Mouse (Mus musculus) hindbrain, embryonic 12.5 days (tissue): ENCODE data around the gene Vsig8. TPM values are rescaled to one million over a fixed set of nuclear protein-coding genes. Genes with fewer than 3 reads are reported as not detected.
A peak's percentile ranks its signal among the peaks of the same experiment; 100 is the strongest.

Source experiments
- ATAC-seq: fragments of 200-750 bp; cut with Nextera tagmentation; 2 replicates; pipeline ENCODE4 v1.8.0; 2017; ENCODE audit warnings: moderate TSS enrichment; ENCODE audit not compliant: low FRiP score
- H3K27ac ChIP-seq: fragments of 300-500 bp; sonication (generic); 2 replicates; pipeline ENCODE4 v1.5.1; 2016; ENCODE audit warnings: mild to moderate bottlenecking
- H3K27me3 ChIP-seq: fragments of 300-500 bp; sonication (generic); 2 replicates; pipeline ENCODE4 v1.6.1; 2016; ENCODE audit warnings: mild to moderate bottlenecking
- H3K36me3 ChIP-seq: fragments of 300-500 bp; sonication (generic); 2 replicates; pipeline ENCODE4 v1.6.1; 2016; ENCODE audit warnings: mild to moderate bottlenecking
- H3K4me1 ChIP-seq: fragments of 300-500 bp; sonication (generic); 2 replicates; pipeline ENCODE4 v1.6.1; 2016
- H3K4me2 ChIP-seq: fragments of 300-500 bp; sonication (generic); replicated peaks from 2 replicates; pipeline ENCODE4 v1.6.1; 2016; ENCODE audit warnings: mild to moderate bottlenecking
- H3K4me3 ChIP-seq: fragments of 300-500 bp; sonication (generic); 2 replicates; pipeline ENCODE4 v1.5.1; 2016; ENCODE audit warnings: mild to moderate bottlenecking
- H3K9ac ChIP-seq: fragments of 300-500 bp; sonication (generic); 2 replicates; pipeline ENCODE4 v1.6.1; 2016; ENCODE audit warnings: mild to moderate bottlenecking, moderate library complexity
- H3K9me3 ChIP-seq: fragments of 300-500 bp; sonication (generic); replicated peaks from 2 replicates; pipeline ENCODE4 v1.6.1; 2016; ENCODE audit warnings: mild to moderate bottlenecking
- WGBS: fragments of 180-500 bp; shearing (Covaris S2); methylation state at CpG from one replicate; pipeline ENCODE4 v1.1.7; 2016; 5-methylcytosine and 5-hydroxymethylcytosine counted together
- polyA plus RNA-seq: library from polyadenylated mRNA; unstranded; fragments of >200 nt; fragmentation: Nextera tagmentation; extraction: Ambion mirVana; gene quantifications from 2 replicates; pipeline ENCODE4 v1.2.1, GENCODE M21; 2016

Gene Vsig8
- polyA plus RNA-seq, 1 experiment from 2014 or later = 0.41 TPM

DNA sequence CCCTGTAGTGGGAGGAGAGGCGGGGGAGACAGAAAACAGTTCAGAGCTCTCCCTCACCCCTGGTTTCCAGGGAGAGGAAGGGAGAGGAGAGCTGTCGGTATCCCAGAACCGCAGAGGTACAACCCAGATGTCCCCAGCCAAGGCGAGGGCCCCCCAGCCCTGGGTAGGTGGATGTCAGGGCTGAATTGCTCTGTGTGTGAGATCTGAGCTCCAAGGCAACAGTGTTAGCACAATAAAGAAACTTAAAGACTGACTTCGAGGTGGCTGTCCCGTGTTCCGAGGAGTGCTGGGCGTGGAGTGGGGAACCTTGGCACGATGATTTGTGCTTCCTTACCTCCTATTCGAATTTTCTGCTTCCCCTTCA is 7.7 kb downstream of the Vsig8 start:
- H3K9ac ChIP-seq = peak overlapping the region; percentile 76
- no peaks in the 10 kb centered on the region for H3K36me3 ChIP-seq
- peak overlapping the region; percentile 59 for H3K4me3 ChIP-seq
- H3K27me3 ChIP-seq = peaks cover 46% of the 10 kb centered on the region
- H3K9me3 ChIP-seq = no peaks in the 10 kb centered on the region
- peaks cover 12% of the 10 kb centered on the region for H3K4me1 ChIP-seq
- WGBS = 2% methylated on average over 9 of the region's 10 CpGs
- no peak; the same call in 1 of the 2 replicates for ATAC-seq
- H3K4me2 ChIP-seq = peak overlapping the region; percentile 97
- H3K27ac ChIP-seq = no peak overlapping the region

DNA sequence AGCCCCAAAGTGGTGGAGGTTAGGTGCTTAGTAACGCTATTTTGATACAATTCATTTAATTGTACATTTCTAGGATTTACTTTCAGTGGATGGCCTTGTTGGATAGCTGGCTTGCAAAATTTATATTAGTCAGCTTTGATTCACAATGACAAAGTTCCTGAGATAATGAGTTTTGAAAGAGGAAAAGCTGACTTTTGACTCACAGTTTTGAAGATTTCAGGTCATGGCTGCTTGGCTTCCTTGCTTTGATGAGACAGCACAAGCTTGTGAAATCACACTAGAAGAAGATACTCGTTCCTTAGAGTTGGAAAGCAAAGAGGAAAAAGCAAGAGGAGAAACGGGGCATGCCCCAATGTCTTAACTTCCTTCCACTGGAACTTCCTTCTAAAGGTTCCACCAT is 10.4 kb downstream of the Vsig8 start:
- no peak overlapping the region for H3K9ac ChIP-seq
- peaks cover 26% of the 10 kb centered on the region for H3K27me3 ChIP-seq
- peaks cover 12% of the 10 kb centered on the region for H3K4me1 ChIP-seq
- no peak for ATAC-seq
- H3K4me3 ChIP-seq = no peak overlapping the region
- no peaks in the 10 kb centered on the region for H3K9me3 ChIP-seq
- H3K36me3 ChIP-seq = no peaks in the 10 kb centered on the region
- no peak overlapping the region for H3K27ac ChIP-seq
- 72% methylated on average over 3 of the region's 3 CpGs for WGBS
- no peak overlapping the region for H3K4me2 ChIP-seq

- no peak for ATAC-seq
- no peaks in the 10 kb centered on the region for H3K9me3 ChIP-seq
- WGBS = 73% methylated on average over 4 of the region's 4 CpGs
- H3K4me2 ChIP-seq = no peak overlapping the region
- H3K27ac ChIP-seq = no peak overlapping the region
- H3K27me3 ChIP-seq = peaks cover 10% of the 10 kb centered on the region; the same call in 1 of the 2 replicates
- H3K4me3 ChIP-seq = no peak overlapping the region
- no peaks in the 10 kb centered on the region for H3K36me3 ChIP-seq
- H3K9ac ChIP-seq = no peak overlapping the region
- peaks cover 4% of the 10 kb centered on the region; the same call in 1 of the 2 replicates for H3K4me1 ChIP-seq
Measured at GRCm38 (mm10) chr1:172567758-172568157, 12.0 kb downstream of the Vsig8 start.

GRCm38 (mm10) chr1:172580116-172580515 is 24.4 kb downstream of the Vsig8 start:
- H3K9ac ChIP-seq = no peak overlapping the region
- no peak overlapping the region for H3K27ac ChIP-seq
- no peak for ATAC-seq
- H3K4me1 ChIP-seq = no peaks in the 10 kb centered on the region
- H3K4me2 ChIP-seq = no peak overlapping the region
- no peak overlapping the region for H3K4me3 ChIP-seq
- no peaks in the 10 kb centered on the region for H3K9me3 ChIP-seq
- no peaks in the 10 kb centered on the region for H3K27me3 ChIP-seq
- 79% methylated on average over 6 of the region's 6 CpGs for WGBS
- no peaks in the 10 kb centered on the region for H3K36me3 ChIP-seq

DNA sequence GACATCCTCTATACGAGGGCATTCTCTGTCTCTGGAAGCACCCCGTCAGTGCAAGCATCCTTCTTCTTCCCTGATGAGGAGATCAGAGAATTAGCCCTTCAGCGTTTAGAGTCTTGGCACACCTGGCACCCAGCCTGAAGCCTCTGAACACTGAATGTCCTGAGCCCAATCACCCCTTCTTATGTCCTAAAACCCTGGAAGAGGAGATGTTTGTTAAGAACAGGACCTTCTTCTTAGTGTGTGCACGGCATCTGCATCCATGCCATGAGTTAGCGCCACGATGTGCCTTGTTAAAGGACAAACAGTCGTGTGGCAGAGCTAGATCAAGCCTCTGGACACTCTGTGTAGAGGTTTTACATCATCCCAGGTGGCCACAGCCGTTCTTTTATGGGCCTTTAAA is 26.7 kb downstream of the Vsig8 start:
- H3K4me3 ChIP-seq = no peak overlapping the region
- no peaks in the 10 kb centered on the region for H3K36me3 ChIP-seq
- H3K9me3 ChIP-seq = no peaks in the 10 kb centered on the region
- no peak overlapping the region for H3K9ac ChIP-seq
- 87% methylated on average over 8 of the region's 8 CpGs for WGBS
- H3K27ac ChIP-seq = no peak overlapping the region
- H3K4me2 ChIP-seq = no peak overlapping the region
- no peak for ATAC-seq
- 0 out of 2 replicates have a peak, but pooled peaks cover 3% of the 10 kb centered on the region for H3K27me3 ChIP-seq
- peaks cover 9% of the 10 kb centered on the region for H3K4me1 ChIP-seq

DNA sequence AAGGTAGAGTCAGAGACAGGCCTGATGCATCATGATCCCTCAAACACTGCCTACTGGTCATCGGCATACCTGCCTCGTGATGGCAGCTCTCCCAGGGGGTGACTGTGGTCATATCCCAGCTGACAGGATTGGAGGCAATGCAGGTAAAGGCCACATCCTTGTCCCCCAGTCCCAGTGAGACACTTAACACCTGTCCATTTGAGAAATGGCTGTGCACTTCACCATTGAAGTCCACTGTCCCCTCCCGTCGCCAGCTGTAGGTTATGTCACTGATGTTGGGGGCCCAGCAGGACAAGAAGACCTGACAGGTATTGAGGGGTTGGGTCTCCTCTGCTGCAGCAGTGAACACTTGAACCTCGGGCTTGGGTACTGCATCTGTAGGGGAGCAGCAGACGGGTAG is 28.5 kb downstream of the Vsig8 start:
- WGBS = 89% methylated on average over 6 of the region's 6 CpGs
- H3K9me3 ChIP-seq = no peaks in the 10 kb centered on the region
- ATAC-seq = no peak
- H3K4me3 ChIP-seq = no peak overlapping the region
- 0 out of 2 replicates have a peak, but pooled peaks cover 3% of the 10 kb centered on the region for H3K27me3 ChIP-seq
- H3K27ac ChIP-seq = no peak overlapping the region
- no peak overlapping the region for H3K9ac ChIP-seq
- H3K4me2 ChIP-seq = no peak overlapping the region
- H3K4me1 ChIP-seq = peaks cover 9% of the 10 kb centered on the region
- H3K36me3 ChIP-seq = no peaks in the 10 kb centered on the region

GRCm38 (mm10) chr1:172585026-172585425 is 29.3 kb downstream of the Vsig8 start:
- Histone ChIP-seq H3K9ac (no peak overlapping the region), H3K4me2 (no peak overlapping the region), H3K36me3 (no peaks in the 10 kb centered on the region), H3K4me1 (peaks cover 9% of the 10 kb centered on the region), H3K4me3 (no peak overlapping the region), H3K9me3 (no peaks in the 10 kb centered on the region), H3K27ac (no peak overlapping the region), H3K27me3 (0 out of 2 replicates have a peak, but pooled peaks cover 3% of the 10 kb centered on the region)
- ATAC-seq = peak; percentile 48; the same call in 1 of the 2 replicates
- WGBS = 52% methylated on average over 4 of the region's 4 CpGs

DNA sequence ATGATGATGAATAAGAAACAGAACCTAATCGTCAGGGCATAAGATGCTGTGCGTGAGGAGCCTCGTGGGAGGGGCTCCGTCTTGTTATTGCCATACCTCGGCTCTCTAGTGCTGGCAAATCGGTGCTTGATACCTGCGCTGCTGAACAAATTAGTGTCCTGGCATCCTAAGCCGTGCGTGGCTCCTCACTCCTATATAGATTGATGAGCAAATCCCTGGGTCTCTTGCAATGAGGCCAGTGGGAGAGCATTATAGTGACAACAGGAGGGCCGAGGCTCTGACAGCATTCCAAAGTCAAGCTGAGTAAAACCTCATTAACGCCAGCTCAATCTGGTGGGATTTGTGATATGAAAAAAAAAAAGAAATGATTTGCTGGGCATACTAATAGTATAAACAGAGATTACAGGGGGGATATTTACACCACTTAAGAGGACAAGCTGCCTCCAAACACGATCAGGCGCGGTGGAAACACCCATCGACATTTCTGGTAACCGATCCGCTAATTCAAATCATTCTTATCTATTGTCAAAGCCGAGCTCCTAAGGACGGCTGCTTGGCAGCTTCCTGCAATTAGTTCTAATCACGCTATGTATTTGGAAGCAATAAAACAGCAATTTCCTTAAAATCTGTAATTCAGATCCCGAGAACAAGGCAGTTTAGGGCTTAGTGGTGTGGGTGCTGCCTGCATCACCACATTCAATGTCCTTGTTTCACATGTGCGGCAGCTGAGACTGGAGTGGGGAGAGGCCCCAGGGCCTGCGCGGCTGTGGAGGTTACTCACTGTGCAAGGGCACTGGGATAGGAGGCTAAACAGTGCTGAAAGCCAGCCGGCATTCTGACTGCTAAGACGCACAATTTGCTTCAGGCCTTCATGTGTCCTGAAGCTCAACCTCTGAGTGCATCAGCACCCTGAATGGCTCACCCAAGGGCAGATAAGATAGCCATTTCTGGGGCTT is 30.2 kb downstream of the Vsig8 start:
- ATAC-seq = peak; percentile 60
- Histone ChIP-seq H3K36me3 (no peaks in the 10 kb centered on the region), H3K9me3 (no peaks in the 10 kb centered on the region), H3K27me3 (0 out of 2 replicates have a peak, but pooled peaks cover 3% of the 10 kb centered on the region), H3K9ac (no peak overlapping the region; the same call in 1 of the 2 replicates), H3K27ac (peak overlapping the region; percentile 23), H3K4me3 (no peak overlapping the region), H3K4me1 (peaks cover 9% of the 10 kb centered on the region), H3K4me2 (no peak overlapping the region)
- WGBS = 33% methylated on average over 26 of the region's 26 CpGs

DNA sequence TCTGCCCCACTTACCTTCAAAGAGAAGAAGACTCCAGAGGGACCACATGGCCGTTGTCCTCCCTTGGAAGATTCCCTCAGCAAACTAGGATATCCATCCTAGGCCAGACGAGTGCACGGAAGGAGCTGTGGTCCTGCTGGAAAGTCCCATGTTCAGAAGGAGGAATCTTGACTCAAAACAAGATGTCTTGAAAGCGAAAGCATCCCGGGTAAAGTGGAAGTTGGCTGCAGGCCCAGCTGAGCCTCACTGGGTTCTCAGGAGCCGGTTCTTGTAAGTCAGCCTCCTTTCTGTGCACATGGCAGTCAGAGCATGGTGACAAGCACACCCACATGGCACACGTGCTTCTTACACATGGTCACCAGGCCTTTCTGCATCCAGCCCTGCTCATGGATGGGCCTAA is 34.6 kb downstream of the Vsig8 start, which contains the start of gene Slamf8:
Gene Slamf8 (minus strand): TSS at position 184 of the 400 bp plus-strand sequence.
- ATAC-seq = no peak
- Histone ChIP-seq H3K9ac (no peak within 1 kb of the TSS), H3K4me3 (no peak within 1 kb of the TSS), H3K4me2 (no peak within 1 kb of the TSS), H3K27me3 (0 out of 2 replicates have a peak, but pooled peaks cover 3% of the 10 kb centered on the region), H3K27ac (no peak within 1 kb of the TSS), H3K9me3 (no peaks in the 10 kb centered on the region), H3K36me3 (no peaks in the 10 kb centered on the region), H3K4me1 (peaks cover 9% of the 10 kb centered on the region)
- 85% methylated on average over 7 of the region's 7 CpGs for WGBS

GRCm38 (mm10) chr1:172593321-172593720 is 37.6 kb downstream of the Vsig8 start:
- Histone ChIP-seq H3K27me3 (0 out of 2 replicates have a peak, but pooled peaks cover 3% of the 10 kb centered on the region), H3K36me3 (no peaks in the 10 kb centered on the region), H3K4me2 (no peak overlapping the region), H3K27ac (no peak overlapping the region), H3K4me1 (no peaks in the 10 kb centered on the region), H3K4me3 (no peak overlapping the region), H3K9ac (no peak overlapping the region), H3K9me3 (no peaks in the 10 kb centered on the region)
- no peak for ATAC-seq
- 75% methylated on average over 3 of the region's 3 CpGs for WGBS

DNA sequence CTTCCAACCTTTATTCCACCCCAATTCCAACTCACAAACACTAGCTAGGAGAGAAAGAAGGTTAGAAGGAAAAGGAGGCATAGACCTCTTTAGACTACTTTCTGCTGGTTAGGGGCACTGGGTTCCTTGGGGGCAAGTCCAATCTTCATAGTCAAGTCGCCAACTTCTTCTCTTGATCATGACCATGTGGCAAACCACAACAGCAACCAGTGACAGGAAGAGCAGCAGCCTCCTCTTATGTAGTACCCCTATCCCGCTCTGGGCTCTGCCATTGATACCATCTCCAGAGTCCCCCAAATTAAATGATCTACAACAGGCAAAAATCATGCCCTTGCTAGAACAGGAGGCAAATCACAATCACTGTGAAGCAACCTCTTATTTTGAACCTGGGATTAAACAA is 38.2 kb downstream of the Vsig8 start:
- Histone ChIP-seq H3K36me3 (no peaks in the 10 kb centered on the region), H3K27ac (no peak overlapping the region), H3K27me3 (0 out of 2 replicates have a peak, but pooled peaks cover 7% of the 10 kb centered on the region), H3K9me3 (no peaks in the 10 kb centered on the region), H3K4me2 (no peak overlapping the region), H3K4me1 (no peaks in the 10 kb centered on the region), H3K4me3 (no peak overlapping the region), H3K9ac (no peak overlapping the region)
- ATAC-seq = no peak
- 83% methylated on average over 2 of the region's 2 CpGs for WGBS

DNA sequence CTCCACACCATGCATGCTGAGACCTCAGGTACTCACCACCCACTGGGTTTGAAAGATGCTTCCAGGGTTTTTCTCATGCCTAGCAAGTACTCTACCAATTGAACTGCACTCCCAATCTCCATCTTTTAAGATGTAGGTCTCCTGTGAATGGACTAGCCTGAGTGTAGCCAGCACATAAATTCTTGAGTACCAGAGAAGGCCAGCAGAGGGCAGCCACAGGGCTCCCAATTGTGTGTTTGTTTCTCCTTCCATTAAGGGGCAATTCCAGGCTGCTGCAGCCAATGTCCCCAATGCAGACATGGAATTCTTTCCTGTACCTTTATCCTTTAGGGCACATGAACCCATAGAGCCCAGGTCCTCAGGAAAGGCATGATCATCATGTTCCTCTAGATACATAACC is 38.8 kb downstream of the Vsig8 start:
- no peak overlapping the region for H3K9ac ChIP-seq
- no peaks in the 10 kb centered on the region for H3K9me3 ChIP-seq
- H3K4me3 ChIP-seq = no peak overlapping the region
- H3K27ac ChIP-seq = no peak overlapping the region
- ATAC-seq = no peak
- no peaks in the 10 kb centered on the region for H3K4me1 ChIP-seq
- no peak overlapping the region for H3K4me2 ChIP-seq
- H3K27me3 ChIP-seq = 0 out of 2 replicates have a peak, but pooled peaks cover 7% of the 10 kb centered on the region
- H3K36me3 ChIP-seq = no peaks in the 10 kb centered on the region
